Mouse (Mus musculus) CD4-positive helper T cell, adult 2 months (primary cell): Measurements from ENCODE around the gene Wnk4.

Source experiments
- DNase-seq: peaks from one replicate; pipeline ENCODE4 v3.0.0-alpha.2; 2012; ENCODE audit warnings: low read depth, missing footprints, low spot score

The Wnk4 gene

DNA sequence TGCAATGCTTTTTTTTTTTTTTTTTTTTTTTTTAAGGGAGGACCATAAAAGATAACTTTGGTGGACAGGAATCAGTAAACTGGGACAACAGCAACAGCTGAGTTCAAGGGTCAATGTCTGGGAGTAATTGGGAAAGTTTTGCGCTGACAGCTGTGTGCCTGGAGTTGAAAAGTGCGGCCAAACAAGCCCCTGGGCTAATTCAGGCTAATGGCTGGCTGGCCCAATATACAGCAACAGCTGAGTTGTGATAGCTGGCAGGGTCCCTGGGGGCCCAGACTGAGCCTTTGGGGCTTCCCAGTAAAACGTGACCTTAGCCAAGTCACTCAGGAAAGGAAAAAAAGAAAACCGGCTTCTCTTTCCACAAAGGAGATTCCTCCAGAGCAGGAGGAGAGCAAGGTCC lies 15.3 kb upstream of the Wnk4 start:
- DNase-seq: no peak

DNA sequence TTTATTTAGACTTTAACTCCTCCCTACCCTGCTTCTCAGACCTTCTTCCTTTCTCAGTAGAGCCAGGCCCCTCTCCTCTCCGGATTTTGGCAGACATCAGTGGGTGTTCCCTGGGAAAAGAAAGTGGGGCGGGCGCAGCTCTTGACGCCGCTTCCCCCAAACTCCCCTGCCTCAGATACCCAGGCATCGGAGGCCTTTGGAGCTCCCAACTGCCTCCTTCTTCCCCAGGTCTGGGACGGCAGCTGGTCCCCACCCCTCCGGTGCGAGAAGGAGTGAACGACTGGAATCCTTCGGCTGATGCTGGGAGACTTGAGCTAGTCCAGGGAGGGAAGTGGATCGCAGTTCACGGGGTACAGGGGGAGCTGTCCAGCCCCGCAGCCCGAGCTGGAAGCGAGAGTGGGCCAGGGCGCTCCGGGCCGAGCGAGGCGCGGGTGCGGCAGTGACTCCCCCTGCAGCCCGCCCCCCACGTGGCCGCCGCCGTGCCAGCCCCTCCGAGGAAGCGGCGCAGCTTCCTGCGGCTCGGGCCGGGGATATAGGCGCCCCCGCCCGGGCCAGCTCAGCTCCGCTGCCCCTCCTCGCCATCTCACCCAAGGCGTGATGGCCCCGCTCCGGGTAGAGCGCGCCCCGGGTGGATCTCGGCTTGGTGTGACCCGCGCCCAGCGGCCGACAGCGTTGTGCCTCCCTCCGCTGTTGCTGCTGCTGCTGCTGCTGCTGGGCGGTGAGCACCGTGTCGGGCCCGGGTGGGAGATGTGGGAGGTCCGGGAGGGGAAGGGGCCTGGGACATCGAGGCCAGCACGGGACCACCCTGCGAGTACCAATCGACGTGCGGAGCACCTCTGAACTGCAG lies 14.3 kb upstream of the Wnk4 start, which contains the start of gene Ramp2:
Gene Ramp2 (plus strand): TSS at position 174 of the 847 bp plus-strand sequence.
- DNase-seq: peak; percentile 37

DNA sequence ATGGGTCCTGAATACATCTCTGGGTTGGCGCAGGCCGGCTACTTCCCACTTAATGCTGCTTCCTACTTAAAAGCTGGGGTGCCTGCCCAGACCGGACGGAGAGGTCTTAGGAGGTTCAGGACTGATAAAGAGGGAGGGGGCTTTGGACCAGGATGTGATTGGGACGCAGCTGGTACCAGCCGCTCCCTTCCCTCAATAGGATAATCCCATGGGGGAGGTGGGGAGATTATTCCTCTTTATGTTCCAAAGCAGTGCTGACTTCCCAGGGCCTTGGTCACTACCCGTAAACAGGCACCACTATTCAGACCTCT lies 13.7 kb upstream of the Wnk4 start:
- DNase-seq: no peak

- DNase-seq: no peak
Measured at GRCm38 (mm10) chr11:101247521-101248030, 12.8 kb upstream of the Wnk4 start.

- DNase-seq: peak; percentile 67
Measured at GRCm38 (mm10) chr11:101248258-101248994, 11.9 kb upstream of the Wnk4 start.

DNA sequence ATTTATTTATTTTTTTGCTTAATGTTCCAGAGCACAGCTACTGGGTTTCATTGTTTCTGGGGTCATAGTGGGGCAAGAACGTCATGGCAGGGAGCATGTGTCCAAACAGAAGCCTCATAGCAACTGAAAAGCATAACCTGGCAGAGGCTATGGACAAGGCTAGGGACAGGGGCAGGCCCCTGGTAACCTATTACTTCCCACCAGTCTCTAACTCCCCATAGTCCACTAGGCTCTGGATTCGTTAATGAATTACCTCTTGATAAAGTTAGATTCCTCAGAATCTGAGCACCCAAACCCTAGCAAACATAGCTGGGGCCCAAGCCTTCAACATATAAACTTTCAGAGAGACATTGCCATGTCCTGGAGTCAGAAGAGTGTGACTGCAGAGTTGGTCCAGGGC lies 9.3 kb upstream of the Wnk4 start:
- DNase-seq: no peak

DNA sequence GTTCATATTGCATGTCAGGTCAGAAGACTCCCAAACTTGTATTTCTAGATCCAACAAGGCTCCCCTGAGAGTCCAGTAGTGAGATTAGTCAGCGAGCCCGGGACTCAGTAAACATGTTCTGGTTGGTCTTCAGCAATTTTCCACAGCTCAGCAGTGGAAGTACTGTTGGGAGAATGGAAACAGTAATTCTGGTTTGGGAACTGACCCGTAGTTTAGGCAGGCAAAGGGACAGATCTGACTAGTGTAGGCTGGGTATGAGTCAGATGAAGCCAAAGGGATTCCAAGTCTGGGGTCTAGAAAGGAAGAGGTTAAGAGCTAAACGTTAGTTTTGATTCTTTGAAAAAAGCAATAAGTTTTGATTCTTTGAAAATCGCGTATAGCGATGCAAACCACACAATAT lies 7.4 kb upstream of the Wnk4 start:
- no peak for DNase-seq

GRCm38 (mm10) chr11:101253613-101254389 lies 6.6 kb upstream of the Wnk4 start, which contains the start of gene Vps25:
Vps25 (plus strand) TSS chr11:101253707.
- DNase-seq: peak; percentile 88

GRCm38 (mm10) chr11:101255826-101256775 lies 4.3 kb upstream of the Wnk4 start:
- DNase-seq: no peak

- DNase-seq: no peak
Measured at GRCm38 (mm10) chr11:101259261-101259712, 1.1 kb upstream of the Wnk4 start.

GRCm38 (mm10) chr11:101260826-101261380 lies 536 bp downstream of the Wnk4 start:
- peak; percentile 21 for DNase-seq

GRCm38 (mm10) chr11:101262272-101262967 lies 2.1 kb downstream of the Wnk4 start:
- DNase-seq: peak; percentile 11

DNA sequence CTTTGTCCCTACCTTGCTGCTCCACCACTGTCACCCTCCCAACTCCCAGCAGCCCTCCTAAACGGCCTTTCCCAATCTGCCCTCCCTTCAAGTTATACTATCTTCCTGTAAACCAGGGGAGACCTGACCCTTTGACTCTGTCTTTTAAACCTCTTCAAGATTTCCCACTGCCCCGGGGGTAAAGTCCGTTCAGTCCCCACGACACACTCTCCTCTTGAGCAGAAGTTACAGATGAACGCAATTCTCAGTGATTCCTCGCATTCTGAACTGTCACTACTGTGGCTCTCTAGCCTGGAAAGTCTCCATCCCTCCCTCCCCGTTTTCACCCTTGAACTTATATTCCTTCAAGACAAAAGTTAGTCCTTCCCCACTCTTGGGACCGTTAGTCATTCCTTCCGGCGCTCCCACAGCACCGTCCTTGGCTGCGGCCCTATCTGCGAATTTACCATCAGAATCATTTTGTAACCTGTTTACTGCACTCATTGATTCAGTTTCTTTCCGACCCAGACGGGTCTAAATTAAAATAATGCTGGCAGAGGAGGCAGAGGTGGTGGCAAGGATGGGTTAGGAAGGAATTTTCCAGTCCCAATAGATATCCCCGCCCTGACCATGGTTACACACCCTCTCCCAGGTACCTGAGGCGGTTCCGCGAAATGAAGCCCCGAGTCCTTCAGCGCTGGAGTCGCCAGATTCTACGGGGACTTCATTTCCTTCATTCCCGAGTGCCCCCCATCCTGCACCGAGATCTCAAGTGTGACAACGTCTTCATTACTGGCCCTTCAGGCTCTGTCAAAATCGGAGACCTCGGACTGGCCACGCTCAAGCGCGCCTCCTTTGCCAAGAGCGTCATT lies 3.0 kb downstream of the Wnk4 start:
- DNase-seq: no peak

DNA sequence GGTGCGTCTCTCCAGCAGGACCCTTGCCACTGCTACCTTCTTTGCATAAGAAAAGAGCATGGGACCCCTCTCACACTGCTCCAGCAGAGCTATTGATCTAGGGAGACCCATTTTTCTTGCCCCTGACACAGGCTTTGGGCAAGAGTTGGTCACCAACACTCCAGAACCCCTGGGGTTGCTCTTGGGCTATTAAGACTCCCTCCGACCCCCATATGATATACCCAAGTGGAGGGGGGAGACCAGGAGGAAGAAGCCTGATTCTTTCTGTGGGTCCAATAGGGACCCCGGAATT lies 3.6 kb downstream of the Wnk4 start:
- no peak for DNase-seq

GRCm38 (mm10) chr11:101264954-101265471 lies 4.6 kb downstream of the Wnk4 start:
- DNase-seq: no peak

DNA sequence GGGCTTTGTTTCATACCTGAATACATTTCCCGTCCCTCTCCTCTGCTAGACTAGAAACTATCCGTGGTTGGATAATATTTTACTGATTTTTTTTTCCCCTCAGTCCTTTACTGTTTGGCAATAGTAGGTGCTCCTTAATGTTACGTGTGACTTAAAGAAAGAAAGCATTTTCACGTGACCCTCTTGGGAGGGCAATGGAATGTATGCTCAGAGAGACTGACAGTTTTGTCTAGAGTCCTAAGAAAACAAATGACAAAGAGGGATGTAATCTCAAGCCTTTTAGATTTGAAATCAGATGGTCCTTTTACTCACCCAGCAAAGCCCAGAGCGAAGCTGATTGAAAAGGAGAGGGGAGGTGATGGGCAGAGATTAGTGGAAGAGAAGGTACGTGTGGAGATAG lies 5.5 kb downstream of the Wnk4 start:
- no peak for DNase-seq

DNA sequence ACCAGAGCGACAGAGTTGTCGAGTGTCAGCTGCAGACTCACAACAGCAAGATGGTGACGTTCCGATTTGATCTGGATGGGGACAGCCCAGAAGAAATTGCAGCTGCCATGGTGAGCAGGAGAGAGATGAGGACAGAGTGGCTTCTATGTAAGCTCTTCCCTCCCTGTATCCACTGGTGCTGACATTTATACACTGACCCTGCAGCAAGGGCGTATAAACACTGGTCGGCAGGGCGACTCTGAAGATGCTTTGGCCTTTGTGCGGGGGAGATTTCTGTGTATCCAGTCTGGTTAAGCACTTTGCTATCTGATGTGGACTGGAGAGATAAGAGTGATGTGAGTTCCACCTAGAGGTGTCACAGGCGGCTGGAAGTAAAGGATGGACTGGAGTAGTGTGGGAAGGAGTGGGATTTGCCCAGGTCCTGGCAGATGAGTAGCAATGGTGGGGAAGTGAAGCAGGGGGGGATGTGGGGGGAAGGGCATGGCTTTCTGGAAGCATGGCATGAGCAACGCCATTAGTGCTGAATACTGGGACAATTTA lies 9.3 kb downstream of the Wnk4 start:
- DNase-seq: no peak

GRCm38 (mm10) chr11:101272446-101272845 lies 12.1 kb downstream of the Wnk4 start:
- DNase-seq: no peak

DNA sequence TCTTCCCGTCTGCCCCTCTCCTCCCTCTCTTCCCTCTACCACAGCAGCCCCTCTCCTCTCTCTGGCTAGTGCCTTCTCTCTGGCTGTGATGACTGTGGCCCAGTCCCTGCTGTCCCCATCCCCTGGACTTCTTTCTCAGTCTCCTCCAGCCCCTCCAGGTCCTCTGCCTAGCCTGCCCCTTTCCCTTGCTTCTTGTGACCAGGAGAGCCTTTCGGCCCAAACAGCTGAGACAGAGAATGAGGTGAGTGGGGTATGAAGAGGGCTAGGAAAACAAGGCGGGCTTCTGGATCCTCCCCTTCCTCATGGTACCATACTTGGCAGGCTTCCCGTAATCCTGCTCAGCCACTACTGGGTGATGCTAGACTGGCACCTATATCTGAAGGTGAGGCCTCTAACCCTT lies 14.9 kb downstream of the Wnk4 start:
- DNase-seq: no peak
